In the genomic region with DNA sequence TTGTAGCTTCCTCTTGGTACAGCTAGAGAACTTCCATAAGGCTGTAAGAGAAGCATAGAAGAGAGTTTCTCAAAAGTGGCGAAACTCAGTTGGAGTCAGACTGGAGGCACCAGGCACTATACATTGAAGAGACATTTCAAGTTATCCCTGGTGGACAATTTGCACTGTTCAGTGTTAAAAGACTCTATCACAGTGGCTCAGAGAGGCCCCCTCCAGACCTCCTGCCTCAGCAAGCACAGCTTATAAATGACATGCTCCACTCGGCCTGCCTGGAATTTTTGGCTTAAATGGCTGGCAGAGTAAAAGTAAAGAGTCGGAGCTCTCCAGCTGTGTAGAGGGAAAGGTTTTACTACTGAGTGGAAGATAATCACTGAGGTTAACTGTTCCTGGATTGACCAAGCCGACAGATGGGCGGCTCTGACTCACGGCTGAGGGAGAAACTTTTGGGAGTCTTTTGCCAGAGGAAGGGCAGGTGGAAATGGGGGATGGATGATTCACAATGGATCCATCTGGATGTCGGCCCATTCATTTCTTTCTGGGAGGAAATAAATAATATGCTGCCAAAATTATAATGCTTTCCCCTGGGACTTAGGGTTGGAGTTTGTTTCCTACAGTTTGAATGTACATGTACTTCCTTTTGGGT, we compare ENCODE assay signal across 15 mouse cellular contexts.
DNase-seq lines count a peak whose midpoint lies in the region; ATAC-seq and TF ChIP-seq lines count a peak whose summit lies in the region.
"Had no signal": no experiment of that assay in that cellular context is flagged by ENCODE, and none has a peak within 500 bp of the region (broad histone marks: within the 10 kb centered on the region; RNA-seq: fewer than 3 reads in every experiment).

No protein-coding gene starts in this region.

- no peak overlapping the region for H3K27ac ChIP-seq in limb, embryonic 13.5 days
- H3K27ac ChIP-seq in limb, embryonic 10.5 days: no peak overlapping the region
- peak overlapping the region; percentile 61 for H3K27ac ChIP-seq in intestine, embryonic 16.5 days (ENCODE audit: low read length)
- peak overlapping the region; percentile 61 for H3K27ac ChIP-seq in stomach, postnatal 0 days (replicated peaks)
- H3K27ac ChIP-seq in liver, embryonic 11.5 days (ENCODE audit: low read depth, low read length): no peak overlapping the region
- H3K27ac ChIP-seq: embryonic facial prominence, embryonic 13.5 days; heart, embryonic 15.5 days; kidney, postnatal 0 days; liver, embryonic 13.5 days had no signal

- DNase-seq in cerebellum, adult 9-10 months: peak; percentile 21
- DNase-seq in cerebellum, adult 11 months: no peak
- DNase-seq in limb, embryonic 10.5 days (ENCODE audit: low spot score): no peak
- DNase-seq in stomach, postnatal 0 days (ENCODE audit: low spot score): peak; percentile 34
- DNase-seq in embryo, embryonic 11 days: no peak
- DNase-seq in liver, embryonic 11.5 days (ENCODE audit: low spot score): no peak
- DNase-seq: adrenal gland, postnatal 25 days; B cell, adult 2 months; liver, embryonic 13.5 days; spleen, adult 18-20 months had no signal

- no peak for TF ChIP-seq CTCF in stomach, postnatal 0 days (IDR thresholded peaks at IDR 0.05; ENCODE audit: low read depth)

- TF ChIP-seq EP300 in stomach, postnatal 0 days (optimal IDR thresholded peaks at IDR 0.05): no peak

- 31% methylated on average over 7 of the region's 7 CpGs for WGBS in limb, embryonic 13.5 days
- 65% methylated on average over 7 of the region's 7 CpGs for WGBS in limb, embryonic 10.5 days
- WGBS in intestine, embryonic 16.5 days: 41% methylated on average over 7 of the region's 7 CpGs
- whole genome bisulfite sequencing in stomach, postnatal 0 days: 32% methylated on average over 7 of the region's 7 CpGs
- WGBS in liver, embryonic 11.5 days: 73% methylated on average over 7 of the region's 7 CpGs

- H3K36me3 ChIP-seq in limb, embryonic 13.5 days: no peaks in the 10 kb centered on the region
- no peaks in the 10 kb centered on the region for H3K36me3 ChIP-seq in limb, embryonic 10.5 days
- H3K36me3 ChIP-seq in intestine, embryonic 16.5 days (ENCODE audit: control insufficient read depth, insufficient read depth, low read length): no peaks in the 10 kb centered on the region
- H3K36me3 ChIP-seq in stomach, postnatal 0 days (ENCODE audit: control insufficient read depth, insufficient read depth, low read length): no peaks in the 10 kb centered on the region
- H3K36me3 ChIP-seq in liver, embryonic 11.5 days (ENCODE audit: control insufficient read depth, insufficient read depth, low read length): no peaks in the 10 kb centered on the region
- H3K36me3 ChIP-seq: embryonic facial prominence, embryonic 13.5 days; heart, embryonic 15.5 days; liver, embryonic 13.5 days had no signal

- H3K9ac ChIP-seq in limb, embryonic 13.5 days: no peak overlapping the region
- no peak overlapping the region for H3K9ac ChIP-seq in intestine, embryonic 16.5 days (ENCODE audit: low read depth, low read length)
- H3K9ac ChIP-seq in stomach, postnatal 0 days (ENCODE audit: low read length): no peak overlapping the region
- H3K9ac ChIP-seq in liver, embryonic 11.5 days (ENCODE audit: low read depth, low read length): no peak overlapping the region
- H3K9ac ChIP-seq: embryonic facial prominence, embryonic 13.5 days; heart, embryonic 15.5 days; liver, embryonic 13.5 days had no signal

- no peaks in the 10 kb centered on the region for H3K9me3 ChIP-seq in limb, embryonic 13.5 days
- H3K9me3 ChIP-seq in limb, embryonic 10.5 days (replicated peaks): no peaks in the 10 kb centered on the region
- H3K9me3 ChIP-seq in intestine, embryonic 16.5 days (ENCODE audit: control insufficient read depth, low read length): no peaks in the 10 kb centered on the region
- H3K9me3 ChIP-seq in stomach, postnatal 0 days (ENCODE audit: control insufficient read depth, low read length): no peaks in the 10 kb centered on the region
- no peaks in the 10 kb centered on the region for H3K9me3 ChIP-seq in liver, embryonic 11.5 days (ENCODE audit: control insufficient read depth, low read length)
- H3K9me3 ChIP-seq: embryonic facial prominence, embryonic 13.5 days; heart, embryonic 15.5 days; liver, embryonic 13.5 days had no signal

- H3K27me3 ChIP-seq in limb, embryonic 13.5 days: no peaks in the 10 kb centered on the region
- H3K27me3 ChIP-seq in limb, embryonic 10.5 days (ENCODE audit: low read depth, poor library complexity, severe bottlenecking): no peaks in the 10 kb centered on the region
- H3K27me3 ChIP-seq in intestine, embryonic 16.5 days (replicated peaks; ENCODE audit: control insufficient read depth, insufficient read depth, low read length): no peaks in the 10 kb centered on the region
- no peaks in the 10 kb centered on the region for H3K27me3 ChIP-seq in stomach, postnatal 0 days (ENCODE audit: control insufficient read depth, insufficient read depth, low read length)
- H3K27me3 ChIP-seq in liver, embryonic 11.5 days (replicated peaks; ENCODE audit: control insufficient read depth, insufficient read depth, low read length): no peaks in the 10 kb centered on the region
- H3K27me3 ChIP-seq: embryonic facial prominence, embryonic 13.5 days; heart, embryonic 15.5 days; liver, embryonic 13.5 days had no signal

- H3K4me1 ChIP-seq in limb, embryonic 13.5 days: peaks cover 11% of the 10 kb centered on the region; the same call in 1 of the 2 replicates
- H3K4me1 ChIP-seq in limb, embryonic 10.5 days: peaks cover 21% of the 10 kb centered on the region
- H3K4me1 ChIP-seq in intestine, embryonic 16.5 days (ENCODE audit: control insufficient read depth, insufficient read depth, low read length): peaks cover 9% of the 10 kb centered on the region; the same call in 1 of the 2 replicates
- no peaks in the 10 kb centered on the region for H3K4me1 ChIP-seq in stomach, postnatal 0 days (replicated peaks; ENCODE audit: control insufficient read depth, insufficient read depth)
- no peaks in the 10 kb centered on the region for H3K4me1 ChIP-seq in liver, embryonic 11.5 days (replicated peaks; ENCODE audit: control insufficient read depth, insufficient read depth, low read length)
- H3K4me1 ChIP-seq: heart, embryonic 15.5 days; liver, embryonic 13.5 days had no signal

- H3K4me3 ChIP-seq in limb, embryonic 13.5 days: no peak overlapping the region
- no peak overlapping the region for H3K4me3 ChIP-seq in limb, embryonic 10.5 days
- H3K4me3 ChIP-seq in intestine, embryonic 16.5 days (ENCODE audit: low read length): no peak overlapping the region
- no peak overlapping the region for H3K4me3 ChIP-seq in stomach, postnatal 0 days (ENCODE audit: low read depth, low read length)
- no peak overlapping the region for H3K4me3 ChIP-seq in liver, embryonic 11.5 days (ENCODE audit: low read depth, low read length)
- H3K4me3 ChIP-seq: embryonic facial prominence, embryonic 13.5 days; heart, embryonic 15.5 days; liver, embryonic 13.5 days had no signal

- H3K4me2 ChIP-seq in limb, embryonic 13.5 days (replicated peaks): no peak overlapping the region
- peak overlapping the region; percentile 11; the same call in 1 of the 2 replicates for H3K4me2 ChIP-seq in intestine, embryonic 16.5 days (ENCODE audit: low read depth, low read length)
- no peak overlapping the region for H3K4me2 ChIP-seq in stomach, postnatal 0 days (replicated peaks; ENCODE audit: low read depth)
- no peak overlapping the region for H3K4me2 ChIP-seq in liver, embryonic 11.5 days
- H3K4me2 ChIP-seq: embryonic facial prominence, embryonic 13.5 days; heart, embryonic 15.5 days; liver, embryonic 13.5 days had no signal

- peak; percentile 61 for ATAC-seq in limb, embryonic 13.5 days (ENCODE audit: low FRiP score, low read depth)
- ATAC-seq in intestine, embryonic 16.5 days: peak; percentile 42
- peak; percentile 41 for ATAC-seq in stomach, postnatal 0 days (ENCODE audit: low FRiP score, low TSS enrichment)
- ATAC-seq in liver, embryonic 11.5 days (replicated peaks; ENCODE audit: low FRiP score): no peak

Comparison
In these comparisons a context has a peak if more than half of its experiments do, and no peak if none do; other contexts are left out.
1. DNase-seq: peak in cerebellum, adult 9-10 months (single experiment) and stomach, postnatal 0 days (single experiment); none in cerebellum, adult 11 months (single experiment), limb, embryonic 10.5 days (single experiment), embryo, embryonic 11 days (single experiment) and liver, embryonic 11.5 days (single experiment).
2. H3K27ac ChIP-seq: peak in intestine, embryonic 16.5 days (single experiment) and stomach, postnatal 0 days (single experiment); none in limb, embryonic 13.5 days (single experiment), limb, embryonic 10.5 days (single experiment) and liver, embryonic 11.5 days (single experiment).